Mouse (Mus musculus): ENCODE data around the gene Ralgapa2.

DNA sequence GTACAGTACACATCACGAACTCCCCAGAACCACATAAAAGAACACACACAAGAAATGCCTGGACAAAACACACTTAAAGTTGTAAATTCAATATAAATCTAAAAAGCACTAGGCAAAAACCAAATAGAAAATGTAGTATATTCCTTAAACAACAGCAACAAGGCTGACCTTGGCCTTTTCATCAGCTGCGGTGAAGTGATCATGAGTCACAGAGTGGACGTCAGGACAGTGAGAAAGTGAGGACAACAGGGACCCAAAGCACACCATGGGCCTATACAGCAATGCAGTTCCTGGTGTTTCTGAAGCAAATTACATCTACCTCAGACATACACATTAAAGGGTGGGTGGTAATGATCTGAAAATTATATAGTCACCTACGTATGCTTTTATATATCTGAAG lies 44.1 kb downstream of the Ralgapa2 start:
- TF ChIP-seq TAL1 (IDR thresholded peaks at IDR 0.05; ENCODE audit: low read length) = no peak
- TF ChIP-seq GATA1 (IDR thresholded peaks at IDR 0.05; ENCODE audit: low read length) = no peak

All from erythroblast, embryonic 14.5 days (primary cell).